Mouse (Mus musculus): ENCODE results near the gene Adarb2. TPM values are rescaled to one million over a fixed set of nuclear protein-coding genes. Genes with fewer than 3 reads are reported as not detected.
"Not testable (repeated sequence)": the region's sequence is repeated elsewhere in the genome, so short reads cannot be mapped to it uniquely, and the experiment has no call there.

Gene Adarb2
- polyA plus RNA-seq, 1 experiment from 2014 or later: 1.7 TPM

- no peaks in the 10 kb centered on the region for H3K9me3 ChIP-seq
Measured at GRCm38 (mm10) chr13:8570269-8570668, 367.6 kb downstream of the Adarb2 start.

GRCm38 (mm10) chr13:8573908-8574307 lies 371.2 kb downstream of the Adarb2 start:
- Histone ChIP-seq H3K4me2 (no peak overlapping the region), H3K27me3 (no peaks in the 10 kb centered on the region; the same call in 1 of the 2 replicates), H3K9ac (no peak overlapping the region), H3K27ac (no peak overlapping the region), H3K9me3 (no peaks in the 10 kb centered on the region), H3K36me3 (no peaks in the 10 kb centered on the region), H3K4me1 (no peaks in the 10 kb centered on the region), H3K4me3 (no peak overlapping the region)
- 63% methylated on average over 12 of the region's 12 CpGs for WGBS
- ATAC-seq (ENCODE audit: insufficient number of reproducible peaks, low FRiP score, low TSS enrichment, low read depth): no peak

More at GRCm38 (mm10) chr13:8570269-8570668, 367.6 kb downstream of the Adarb2 start:
- Histone ChIP-seq H3K4me1 (peaks cover 6% of the 10 kb centered on the region), H3K9ac (no peak overlapping the region), H3K27ac (no peak overlapping the region), H3K4me2 (no peak overlapping the region), H3K36me3 (no peaks in the 10 kb centered on the region), H3K4me3 (no peak overlapping the region), H3K27me3 (no peaks in the 10 kb centered on the region; the same call in 1 of the 2 replicates)
- ATAC-seq (ENCODE audit: insufficient number of reproducible peaks, low FRiP score, low TSS enrichment, low read depth): no peak
- 84% methylated on average over 13 of the region's 13 CpGs for WGBS

GRCm38 (mm10) chr13:8584257-8585005 lies 381.8 kb downstream of the Adarb2 start:
- H3K27me3 ChIP-seq: no peaks in the 10 kb centered on the region
- H3K4me1 ChIP-seq: no peaks in the 10 kb centered on the region
- no peaks in the 10 kb centered on the region for H3K36me3 ChIP-seq
- H3K4me2 ChIP-seq: no peak overlapping the region
- no peaks in the 10 kb centered on the region for H3K9me3 ChIP-seq
- H3K27ac ChIP-seq: no peak overlapping the region
- WGBS: 76% methylated on average over 8 of the region's 8 CpGs
- H3K4me3 ChIP-seq: no peak overlapping the region
- no peak overlapping the region for H3K9ac ChIP-seq
- no peak for ATAC-seq (ENCODE audit: insufficient number of reproducible peaks, low FRiP score, low TSS enrichment, low read depth)

- 81% methylated on average over 7 of the region's 7 CpGs for WGBS
- ATAC-seq (ENCODE audit: insufficient number of reproducible peaks, low FRiP score, low TSS enrichment, low read depth): no peak
Measured at GRCm38 (mm10) chr13:8587447-8587846, 384.8 kb downstream of the Adarb2 start.

GRCm38 (mm10) chr13:8590460-8590859 lies 387.8 kb downstream of the Adarb2 start:
- Histone ChIP-seq H3K27me3 (no peaks in the 10 kb centered on the region), H3K4me2 (no peak overlapping the region), H3K4me3 (no peak overlapping the region), H3K4me1 (no peaks in the 10 kb centered on the region), H3K36me3 (no peaks in the 10 kb centered on the region), H3K9ac (no peak overlapping the region), H3K27ac (no peak overlapping the region), H3K9me3 (no peaks in the 10 kb centered on the region)
- 75% methylated on average over 3 of the region's 3 CpGs for WGBS
- no peak for ATAC-seq (ENCODE audit: insufficient number of reproducible peaks, low FRiP score, low TSS enrichment, low read depth)

More at GRCm38 (mm10) chr13:8587447-8587846, 384.8 kb downstream of the Adarb2 start:
- Histone ChIP-seq H3K9me3 (no peaks in the 10 kb centered on the region), H3K27ac (no peak overlapping the region), H3K27me3 (no peaks in the 10 kb centered on the region), H3K9ac (no peak overlapping the region), H3K4me2 (no peak overlapping the region), H3K4me3 (no peak overlapping the region), H3K36me3 (no peaks in the 10 kb centered on the region), H3K4me1 (no peaks in the 10 kb centered on the region)

GRCm38 (mm10) chr13:8596977-8597646 lies 394.4 kb downstream of the Adarb2 start:
- Histone ChIP-seq H3K4me1 (no peaks in the 10 kb centered on the region), H3K9ac (no peak overlapping the region), H3K9me3 (no peaks in the 10 kb centered on the region), H3K27me3 (no peaks in the 10 kb centered on the region), H3K36me3 (no peaks in the 10 kb centered on the region), H3K4me2 (no peak overlapping the region), H3K4me3 (no peak overlapping the region), H3K27ac (no peak overlapping the region)
- no peak for ATAC-seq (ENCODE audit: insufficient number of reproducible peaks, low FRiP score, low TSS enrichment, low read depth)
- WGBS: 62% methylated on average over 4 of the region's 4 CpGs

- H3K4me2 ChIP-seq: no peak overlapping the region
- WGBS: 73% methylated on average over 6 of the region's 6 CpGs
- no peaks in the 10 kb centered on the region for H3K36me3 ChIP-seq
- H3K4me1 ChIP-seq: no peaks in the 10 kb centered on the region
- no peaks in the 10 kb centered on the region for H3K27me3 ChIP-seq
- ATAC-seq (ENCODE audit: insufficient number of reproducible peaks, low FRiP score, low TSS enrichment, low read depth): no peak
- H3K9ac ChIP-seq: no peak overlapping the region
- H3K27ac ChIP-seq: no peak overlapping the region
- H3K9me3 ChIP-seq: no peaks in the 10 kb centered on the region
- H3K4me3 ChIP-seq: no peak overlapping the region
Measured at GRCm38 (mm10) chr13:8597647-8598017, 395.0 kb downstream of the Adarb2 start.

- Histone ChIP-seq H3K27ac (no peak overlapping the region), H3K4me2 (no peak overlapping the region), H3K9ac (no peak overlapping the region), H3K9me3 (no peaks in the 10 kb centered on the region), H3K27me3 (no peaks in the 10 kb centered on the region), H3K4me1 (no peaks in the 10 kb centered on the region), H3K36me3 (no peaks in the 10 kb centered on the region), H3K4me3 (no peak overlapping the region)
- 82% methylated on average over 2 of the region's 2 CpGs for WGBS
- ATAC-seq (ENCODE audit: insufficient number of reproducible peaks, low FRiP score, low TSS enrichment, low read depth): no peak
Measured at GRCm38 (mm10) chr13:8605645-8606044, 403.0 kb downstream of the Adarb2 start.

- Histone ChIP-seq H3K9me3 (no peaks in the 10 kb centered on the region), H3K36me3 (no peaks in the 10 kb centered on the region), H3K4me3 (no peak overlapping the region), H3K27ac (no peak overlapping the region), H3K27me3 (no peaks in the 10 kb centered on the region), H3K9ac (no peak overlapping the region), H3K4me1 (no peaks in the 10 kb centered on the region), H3K4me2 (no peak overlapping the region)
- 76% methylated on average over 12 of the region's 12 CpGs for WGBS
- ATAC-seq (ENCODE audit: insufficient number of reproducible peaks, low FRiP score, low TSS enrichment, low read depth): no peak
Measured at GRCm38 (mm10) chr13:8608040-8608439, 405.4 kb downstream of the Adarb2 start.

- not testable (repeated sequence) for ATAC-seq (ENCODE audit: insufficient number of reproducible peaks, low FRiP score, low TSS enrichment, low read depth); H3K9me3 ChIP-seq; H3K4me2 ChIP-seq; H3K4me3 ChIP-seq; H3K36me3 ChIP-seq; H3K9ac ChIP-seq; H3K4me1 ChIP-seq; H3K27ac ChIP-seq; H3K27me3 ChIP-seq
- WGBS: 72% methylated on average over 6 of the region's 6 CpGs
Measured at GRCm38 (mm10) chr13:8608918-8609317, 406.3 kb downstream of the Adarb2 start.

- H3K9me3 ChIP-seq: no peaks in the 10 kb centered on the region
- no peak overlapping the region for H3K9ac ChIP-seq
- 72% methylated on average over 8 of the region's 8 CpGs for WGBS
- no peak overlapping the region for H3K4me2 ChIP-seq
- no peaks in the 10 kb centered on the region for H3K36me3 ChIP-seq
- no peak for ATAC-seq (ENCODE audit: insufficient number of reproducible peaks, low FRiP score, low TSS enrichment, low read depth)
- no peak overlapping the region for H3K27ac ChIP-seq
- no peak overlapping the region for H3K4me3 ChIP-seq
- H3K27me3 ChIP-seq: no peaks in the 10 kb centered on the region
- H3K4me1 ChIP-seq: no peaks in the 10 kb centered on the region
Measured at GRCm38 (mm10) chr13:8610956-8611355, 408.3 kb downstream of the Adarb2 start.

GRCm38 (mm10) chr13:8612618-8613391 lies 410.1 kb downstream of the Adarb2 start:
- Histone ChIP-seq H3K9ac (no peak overlapping the region), H3K4me3 (no peak overlapping the region), H3K27ac (no peak overlapping the region), H3K27me3 (no peaks in the 10 kb centered on the region), H3K4me1 (no peaks in the 10 kb centered on the region), H3K9me3 (no peaks in the 10 kb centered on the region), H3K4me2 (no peak overlapping the region), H3K36me3 (no peaks in the 10 kb centered on the region)
- 40% methylated on average over 14 of the region's 14 CpGs for WGBS
- no peak for ATAC-seq (ENCODE audit: insufficient number of reproducible peaks, low FRiP score, low TSS enrichment, low read depth)

Data from limb, embryonic 15.5 days (tissue).